7 mouse cellular contexts compared by ENCODE assay signal in the genomic region with DNA sequence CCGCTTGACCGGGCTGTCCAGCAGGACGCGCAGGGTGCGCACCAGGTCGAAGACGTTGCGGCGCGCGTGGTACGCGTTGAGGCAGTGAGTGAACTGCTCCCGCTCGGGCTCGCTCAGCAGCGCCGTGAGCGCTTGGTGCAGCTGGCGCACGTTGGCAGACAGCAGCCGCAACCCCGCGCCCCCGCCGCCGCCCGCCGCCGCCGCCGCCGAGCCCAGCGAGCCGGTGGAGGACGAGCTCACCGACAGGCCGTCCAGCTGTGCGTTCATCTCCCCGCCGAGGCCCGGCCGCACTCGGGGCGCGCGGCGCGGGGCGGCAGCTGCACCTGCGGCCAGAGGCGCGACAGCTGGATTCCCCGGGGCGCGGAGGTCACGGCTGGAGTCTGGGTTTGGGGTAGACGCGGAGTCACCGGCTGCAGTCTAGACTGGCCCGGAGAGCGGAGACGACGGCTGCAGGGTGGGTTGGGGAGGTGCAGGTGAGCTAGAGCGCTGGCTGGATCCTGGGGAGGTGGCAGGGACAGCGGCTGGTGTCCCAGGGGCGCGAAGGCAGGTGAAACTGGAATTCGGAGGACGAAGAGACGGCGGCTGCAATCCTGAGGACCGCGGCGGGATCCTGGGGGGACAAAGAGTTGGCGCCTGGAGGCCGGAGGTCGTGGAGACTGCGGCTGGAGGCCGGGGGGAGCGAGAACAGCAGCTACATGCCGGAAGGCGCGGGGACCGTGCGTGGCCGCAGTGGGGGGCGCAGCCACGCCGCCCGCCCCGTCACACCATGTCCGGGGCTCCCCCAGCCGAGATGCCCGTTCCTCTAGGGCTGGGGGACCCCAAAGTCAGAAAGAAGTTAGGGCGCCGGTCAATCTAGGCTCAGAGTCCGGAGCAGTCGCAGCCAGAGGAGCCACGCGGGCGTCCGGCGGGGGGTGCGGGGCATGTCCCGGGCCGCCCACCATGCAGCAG. TPM values are rescaled to one million over a fixed set of nuclear protein-coding genes. Genes with fewer than 3 reads are reported as not detected.
A peak's percentile ranks its signal among the peaks of the same experiment; 100 is the strongest.
DNase-seq lines count a peak whose midpoint lies in the region; ATAC-seq and TF ChIP-seq lines count a peak whose summit lies in the region.

No protein-coding gene starts in this region.

- H3K36me3 ChIP-seq in E14TG2a.4 (ENCODE audit: insufficient read depth, low read length) = peaks cover 16% of the 10 kb centered on the region
- H3K36me3 ChIP-seq in forebrain, embryonic 15.5 days = no peaks in the 10 kb centered on the region
- no peaks in the 10 kb centered on the region for H3K36me3 ChIP-seq in hindbrain, embryonic 13.5 days
- no peaks in the 10 kb centered on the region for H3K36me3 ChIP-seq in limb, embryonic 13.5 days
- no peaks in the 10 kb centered on the region for H3K36me3 ChIP-seq in midbrain, embryonic 14.5 days (ENCODE audit: control insufficient read depth, insufficient read depth, low read length)
- no peaks in the 10 kb centered on the region for H3K36me3 ChIP-seq in stomach, embryonic 16.5 days (ENCODE audit: control insufficient read depth, insufficient read depth, low read length)

- H3K27ac ChIP-seq in forebrain, embryonic 15.5 days (replicated peaks) = no peak overlapping the region
- H3K27ac ChIP-seq in hindbrain, embryonic 13.5 days = 0 out of 2 replicates have a peak overlapping the region, but pooled peaks have one; percentile 8
- H3K27ac ChIP-seq in limb, embryonic 13.5 days = peak overlapping the region; percentile 67
- 0 out of 2 replicates have a peak overlapping the region, but pooled peaks have one; percentile 37 for H3K27ac ChIP-seq in midbrain, embryonic 14.5 days (replicated peaks; ENCODE audit: low read depth, low read length)
- H3K27ac ChIP-seq in stomach, embryonic 16.5 days (ENCODE audit: low read length) = no peak overlapping the region

- peak overlapping the region; percentile 53 for H3K9ac ChIP-seq in forebrain, embryonic 15.5 days (replicated peaks)
- H3K9ac ChIP-seq in hindbrain, embryonic 13.5 days = peak overlapping the region; percentile 76
- H3K9ac ChIP-seq in limb, embryonic 13.5 days = peak overlapping the region; percentile 81
- H3K9ac ChIP-seq in midbrain, embryonic 14.5 days (replicated peaks; ENCODE audit: low read length) = peak overlapping the region; percentile 64
- H3K9ac ChIP-seq in stomach, embryonic 16.5 days (ENCODE audit: low read length) = peak overlapping the region; percentile 76

- DNase-seq in adrenal gland, adult 2 months = peak; percentile 77
- peak; percentile 78 for DNase-seq in midbrain, embryonic 14.5 days

- TF ChIP-seq CTCF in E14TG2a.4 (conservative IDR thresholded peaks at IDR 0.05; ENCODE audit: low read length) = no peak

- peak overlapping the region; percentile 87 for H3K4me2 ChIP-seq in forebrain, embryonic 15.5 days (replicated peaks)
- H3K4me2 ChIP-seq in hindbrain, embryonic 13.5 days = peak overlapping the region; percentile 88
- H3K4me2 ChIP-seq in limb, embryonic 13.5 days (replicated peaks) = peak overlapping the region; percentile 90
- H3K4me2 ChIP-seq in midbrain, embryonic 14.5 days (ENCODE audit: low read length) = peak overlapping the region; percentile 88
- H3K4me2 ChIP-seq in stomach, embryonic 16.5 days (ENCODE audit: low read depth, low read length) = peak overlapping the region; percentile 97

- peak overlapping the region; percentile 90 for H3K4me3 ChIP-seq in E14TG2a.4 (replicated peaks; ENCODE audit: low read length)
- peak overlapping the region; percentile 52 for H3K4me3 ChIP-seq in forebrain, embryonic 15.5 days
- H3K4me3 ChIP-seq in hindbrain, embryonic 13.5 days = peak overlapping the region; percentile 67
- peak overlapping the region; percentile 76 for H3K4me3 ChIP-seq in limb, embryonic 13.5 days
- peak overlapping the region; percentile 68 for H3K4me3 ChIP-seq in midbrain, embryonic 14.5 days (replicated peaks; ENCODE audit: low read depth, low read length)
- H3K4me3 ChIP-seq in stomach, embryonic 16.5 days (replicated peaks; ENCODE audit: low read length) = peak overlapping the region; percentile 74

- WGBS in forebrain, embryonic 15.5 days = under 1% methylated on average over 98 of the region's 107 CpGs
- under 1% methylated on average over 82 of the region's 107 CpGs for WGBS in hindbrain, embryonic 13.5 days
- WGBS in limb, embryonic 13.5 days = under 1% methylated on average over 95 of the region's 107 CpGs
- WGBS in midbrain, embryonic 14.5 days = under 1% methylated on average over 105 of the region's 107 CpGs
- under 1% methylated on average over 99 of the region's 107 CpGs for WGBS in stomach, embryonic 16.5 days

- peaks cover 20% of the 10 kb centered on the region for H3K4me1 ChIP-seq in E14TG2a.4 (replicated peaks; ENCODE audit: low read depth, low read length)
- H3K4me1 ChIP-seq in forebrain, embryonic 15.5 days = peaks cover 36% of the 10 kb centered on the region
- peaks cover 49% of the 10 kb centered on the region for H3K4me1 ChIP-seq in hindbrain, embryonic 13.5 days (replicated peaks)
- H3K4me1 ChIP-seq in limb, embryonic 13.5 days = peaks cover 46% of the 10 kb centered on the region
- peaks cover 34% of the 10 kb centered on the region for H3K4me1 ChIP-seq in midbrain, embryonic 14.5 days (ENCODE audit: control insufficient read depth, insufficient read depth, low read length)
- peaks cover 14% of the 10 kb centered on the region for H3K4me1 ChIP-seq in stomach, embryonic 16.5 days (ENCODE audit: control insufficient read depth, insufficient read depth, low read length)

- H3K27me3 ChIP-seq in E14TG2a.4 (ENCODE audit: insufficient read depth, low read length) = peaks cover 29% of the 10 kb centered on the region
- peaks cover 8% of the 10 kb centered on the region; the same call in 1 of the 2 replicates for H3K27me3 ChIP-seq in forebrain, embryonic 15.5 days
- peaks cover 21% of the 10 kb centered on the region for H3K27me3 ChIP-seq in hindbrain, embryonic 13.5 days
- peaks cover 11% of the 10 kb centered on the region; the same call in 1 of the 2 replicates for H3K27me3 ChIP-seq in limb, embryonic 13.5 days
- H3K27me3 ChIP-seq in midbrain, embryonic 14.5 days (ENCODE audit: control insufficient read depth, insufficient read depth, low read length) = no peaks in the 10 kb centered on the region
- H3K27me3 ChIP-seq in stomach, embryonic 16.5 days (ENCODE audit: control insufficient read depth, insufficient read depth, low read length) = peaks cover 12% of the 10 kb centered on the region

- peak; percentile 62 for ATAC-seq in forebrain, embryonic 15.5 days (replicated peaks)
- peak; percentile 57 for ATAC-seq in hindbrain, embryonic 13.5 days (ENCODE audit: low FRiP score)
- ATAC-seq in limb, embryonic 13.5 days (ENCODE audit: low FRiP score, low read depth) = peak; percentile 48
- peak; percentile 38 for ATAC-seq in midbrain, embryonic 14.5 days (ENCODE audit: low FRiP score, low TSS enrichment)
- peak; percentile 51 for ATAC-seq in stomach, embryonic 16.5 days (ENCODE audit: insufficient read depth, low FRiP score)

- H3K9me3 ChIP-seq in E14TG2a.4 (ENCODE audit: low read length) = no peaks in the 10 kb centered on the region
- no peaks in the 10 kb centered on the region for H3K9me3 ChIP-seq in forebrain, embryonic 15.5 days
- H3K9me3 ChIP-seq in hindbrain, embryonic 13.5 days = no peaks in the 10 kb centered on the region
- no peaks in the 10 kb centered on the region for H3K9me3 ChIP-seq in limb, embryonic 13.5 days
- no peaks in the 10 kb centered on the region for H3K9me3 ChIP-seq in midbrain, embryonic 14.5 days (ENCODE audit: control insufficient read depth, low read length)
- H3K9me3 ChIP-seq in stomach, embryonic 16.5 days (replicated peaks; ENCODE audit: control insufficient read depth, low read length) = no peaks in the 10 kb centered on the region

RNA-seq across cellular contexts. Expression of gene Whrn, which starts 0.6 kb away (rescaled TPM):
- 10 to 100 TPM; 51.5 to 57.1 TPM for total RNA-seq in adrenal gland, adult 2 months (2021)
- 96.9 and 101 TPM in 2 replicates for polyA plus RNA-seq in adrenal gland, adult 2 months (2012; rRNA removed)
- 6.4 and 7.7 TPM in 2 replicates for polyA plus RNA-seq in forebrain, embryonic 15.5 days (2015; fragmentation: Nextera tagmentation; extraction: Ambion mirVana)
- 5.3 and 5.6 TPM in 2 replicates for polyA plus RNA-seq in hindbrain, embryonic 13.5 days (2015; fragmentation: Nextera tagmentation; extraction: Ambion mirVana)
- 8.1 and 10.4 TPM in 2 replicates for polyA plus RNA-seq in limb, embryonic 13.5 days (2015; fragmentation: Nextera tagmentation; extraction: Ambion mirVana)
- polyA plus RNA-seq in midbrain, embryonic 14.5 days (2014; fragmentation: Nextera tagmentation; extraction: Ambion mirVana) = 7.8 and 8.0 TPM in 2 replicates
- polyA plus RNA-seq in stomach, embryonic 16.5 days (2015; fragmentation: Nextera tagmentation; extraction: Ambion mirVana) = 1.8 and 2.9 TPM in 2 replicates

RNA-seq across cellular contexts. Expression of gene Atp6v1g1, which starts 49.3 kb away (rescaled TPM):
- 100 to 1,000 TPM; 166 to 207 TPM for total RNA-seq in adrenal gland, adult 2 months (2021)
- polyA plus RNA-seq in adrenal gland, adult 2 months (2012; rRNA removed) = 21.2 and 22.1 TPM in 2 replicates
- polyA plus RNA-seq in forebrain, embryonic 15.5 days (2015; fragmentation: Nextera tagmentation; extraction: Ambion mirVana) = 452 and 469 TPM in 2 replicates
- 464 and 480 TPM in 2 replicates for polyA plus RNA-seq in hindbrain, embryonic 13.5 days (2015; fragmentation: Nextera tagmentation; extraction: Ambion mirVana)
- 317 and 318 TPM in 2 replicates for polyA plus RNA-seq in limb, embryonic 13.5 days (2015; fragmentation: Nextera tagmentation; extraction: Ambion mirVana)
- polyA plus RNA-seq in midbrain, embryonic 14.5 days (2014; fragmentation: Nextera tagmentation; extraction: Ambion mirVana) = 451 and 485 TPM in 2 replicates
- 257 and 277 TPM in 2 replicates for polyA plus RNA-seq in stomach, embryonic 16.5 days (2015; fragmentation: Nextera tagmentation; extraction: Ambion mirVana)

Comparison
In these comparisons a context has a peak if more than half of its experiments do, and no peak if none do; other contexts are left out.
1. H3K27ac ChIP-seq: peak in hindbrain, embryonic 13.5 days (single experiment), limb, embryonic 13.5 days (single experiment) and midbrain, embryonic 14.5 days (single experiment); none in forebrain, embryonic 15.5 days (single experiment) and stomach, embryonic 16.5 days (single experiment).
2. RNA of gene Atp6v1g1, which starts 49.3 kb away (polyA plus RNA-seq): 464 to 480 TPM in hindbrain, embryonic 13.5 days, 452 to 469 TPM in forebrain, embryonic 15.5 days, 451 to 485 TPM in midbrain, embryonic 14.5 days, 317 to 318 TPM in limb, embryonic 13.5 days and 257 to 277 TPM in stomach, embryonic 16.5 days; 21.2 to 22.1 TPM in adrenal gland, adult 2 months; every median in the first group is over 10 times any median in the second.
3. Peak in every context shown above with its lines, with median percentiles within 50 percentile points of each other: H3K4me3 ChIP-seq, ATAC-seq, H3K4me2 ChIP-seq and H3K9ac ChIP-seq.